Mouse (Mus musculus) ES-Bruce4 (cell line): ENCODE measurements around the gene Tnni3k.

ENCODE experiments used
- CTCF ChIP-seq: IDR thresholded peaks from one replicate; pipeline ENCODE4 v1.8.1; 2011; ENCODE audit warnings: low read depth, low read length
- EP300 ChIP-seq: IDR thresholded peaks from 2 replicates; pipeline ENCODE4 v1.6.1; 2011; ENCODE audit warnings: low read depth, low read length; ENCODE audit not compliant: insufficient read depth
- POLR2A ChIP-seq: IDR thresholded peaks from one replicate; pipeline ENCODE4 v1.8.1; 2011; ENCODE audit warnings: low read length; ENCODE audit not compliant: insufficient read depth

GRCm38 (mm10) chr3:154852281-154852680 lies 202.9 kb downstream of the Tnni3k start:
- no peak for TF ChIP-seq POLR2A
- no peak for TF ChIP-seq CTCF
- TF ChIP-seq EP300 = no peak
